Mouse (Mus musculus) small intestine, adult 2 months (tissue): ENCODE data around the gene Supt5. TPM values are rescaled to one million over a fixed set of nuclear protein-coding genes. Genes with fewer than 3 reads are reported as not detected.

Source experiments
- H3K27ac ChIP-seq: fragments of 200-500 bp; 2 replicates; pipeline ENCODE4 v1.5.1; 2012; ENCODE audit warnings: low read depth, low read length, control low read depth, inconsistent platforms; ENCODE audit not compliant: insufficient read depth
- H3K27me3 ChIP-seq: fragments of 200-500 bp; 2 replicates; pipeline ENCODE4 v1.6.1; 2012; ENCODE audit warnings: mild to moderate bottlenecking, moderate library complexity, low read length, inconsistent platforms; ENCODE audit not compliant: control insufficient read depth, insufficient read depth
- H3K36me3 ChIP-seq: fragments of 200-500 bp; 2 replicates; pipeline ENCODE4 v1.6.1; 2012; ENCODE audit warnings: mild to moderate bottlenecking, low read length, control low read depth, inconsistent platforms; ENCODE audit not compliant: control insufficient read depth, insufficient read depth
- H3K4me1 ChIP-seq: fragments of 200-500 bp; 2 replicates; pipeline ENCODE4 v1.6.1; 2012; ENCODE audit warnings: low read length, inconsistent platforms, mixed read lengths; ENCODE audit not compliant: control insufficient read depth, insufficient read depth, insufficient read length
- H3K4me3 ChIP-seq: fragments of 200-500 bp; 2 replicates; pipeline ENCODE4 v1.5.1; 2012; ENCODE audit warnings: low read depth, mild to moderate bottlenecking, control low read depth, inconsistent platforms, low read length, moderate library complexity
- CTCF ChIP-seq: fragments of 200-500 bp; IDR thresholded peaks from 2 replicates; pipeline ENCODE4 v1.5.1; 2012; ENCODE audit warnings: low read depth, mild to moderate bottlenecking, control low read depth, inconsistent platforms, low read length, moderate library complexity, mixed read lengths; ENCODE audit not compliant: insufficient replicate concordance, insufficient read length; ENCODE audit errors: extremely low read depth
- POLR2A ChIP-seq: fragments of 200-500 bp; IDR thresholded peaks from 2 replicates; pipeline ENCODE4 v1.6.1; 2012; ENCODE audit warnings: low read depth, mild to moderate bottlenecking, control low read depth, inconsistent platforms, low read length, moderate library complexity
- WGBS: fragments of 180-500 bp; shearing (Covaris S2); methylation state at CpG from one replicate; pipeline ENCODE4 v1.1.7; 2018; 5-methylcytosine and 5-hydroxymethylcytosine counted together
- polyA plus RNA-seq: library from polyadenylated mRNA; depleted of rRNA; stranded (reverse); fragments of >200 nt; gene quantifications from 2 replicates; pipeline ENCODE4 v1.2.3, GENCODE M21; 2012

The Supt5 gene
- polyA plus RNA-seq, 1 experiment = 104 TPM

DNA sequence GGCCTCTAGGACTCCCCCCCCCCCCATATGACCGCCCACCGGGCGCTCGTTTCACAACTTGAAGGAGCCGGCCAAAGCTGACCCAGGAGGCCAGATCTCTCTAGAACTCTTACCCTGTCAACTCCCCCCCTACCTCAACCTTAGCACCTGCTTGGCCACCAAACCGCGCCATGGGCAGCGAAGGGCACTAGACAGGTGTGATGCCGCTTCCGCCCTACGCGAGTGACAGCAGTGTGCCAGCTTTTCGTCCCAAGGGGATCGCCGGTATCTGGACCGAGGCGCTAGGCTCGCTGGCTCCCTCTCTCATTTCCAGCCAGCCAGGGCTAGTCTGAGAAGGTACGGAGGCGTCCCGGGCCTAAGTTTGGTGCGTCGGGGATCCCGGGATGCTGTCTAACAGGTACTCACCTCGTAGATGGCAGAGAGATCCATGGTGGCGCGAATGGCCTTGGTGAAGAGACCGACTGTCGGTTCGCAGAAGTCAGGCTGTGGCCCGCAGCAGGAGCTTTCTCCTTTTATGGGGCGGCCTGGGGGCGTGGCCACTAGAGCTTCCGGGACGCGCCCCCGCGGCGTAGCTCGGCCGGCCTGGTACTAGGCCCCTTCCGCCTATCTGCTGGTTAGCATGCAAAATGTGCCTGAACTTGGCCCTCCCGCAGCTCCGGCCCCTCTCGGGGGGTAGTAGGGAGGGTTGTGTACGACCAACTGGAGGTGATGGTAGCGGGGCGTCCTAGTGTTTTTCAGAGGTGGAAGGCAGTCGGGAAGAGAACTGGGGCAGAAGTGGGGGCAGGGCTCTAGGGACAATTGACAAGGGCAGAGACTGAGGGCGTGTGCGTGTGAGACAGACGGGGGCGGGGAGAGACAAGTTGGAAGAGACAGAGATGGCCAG, 40.5 kb upstream of the Supt5 start:
- WGBS = under 1% methylated on average over 53 of the region's 53 CpGs
- H3K4me1 ChIP-seq = peaks cover 21% of the 10 kb centered on the region; the same call in 1 of the 2 replicates
- H3K36me3 ChIP-seq = peaks cover 18% of the 10 kb centered on the region
- peak overlapping the region; percentile 78 for H3K4me3 ChIP-seq
- H3K27me3 ChIP-seq = no peaks in the 10 kb centered on the region
- TF ChIP-seq POLR2A (peak; percentile 100), CTCF (no peak)
- H3K27ac ChIP-seq = peak overlapping the region; percentile 98

DNA sequence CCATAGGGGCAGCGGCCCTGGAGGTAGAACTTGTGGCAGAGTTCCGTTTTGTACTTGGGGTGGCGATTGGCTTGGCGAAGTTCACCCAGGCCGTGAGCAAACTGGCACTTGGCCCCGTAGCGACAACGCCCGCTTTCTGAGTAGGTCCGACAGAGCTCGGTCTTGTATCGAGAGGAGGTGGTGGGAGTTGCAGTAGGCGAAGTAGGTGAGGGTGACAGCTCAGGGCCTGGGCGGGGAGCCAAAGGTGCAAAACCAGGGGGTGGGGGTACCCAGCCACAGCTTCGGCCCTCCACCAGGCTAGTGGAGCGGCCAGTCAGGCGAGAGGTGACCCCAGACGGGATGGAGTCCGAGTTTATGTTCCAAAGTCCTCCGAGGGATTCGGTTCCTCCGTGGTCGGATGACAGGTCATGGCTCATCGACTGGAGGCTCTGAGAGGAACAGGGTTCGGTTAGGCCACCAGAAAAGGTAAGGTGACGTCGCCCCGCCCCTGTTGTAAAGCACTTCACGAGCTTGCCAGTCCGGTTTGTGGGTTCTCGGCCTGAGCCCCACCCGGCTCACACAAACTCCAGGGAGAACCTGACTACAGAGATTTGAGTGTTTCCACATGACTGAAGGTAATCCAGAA, 39.6 kb upstream of the Supt5 start:
- Histone ChIP-seq H3K27ac (peak overlapping the region; percentile 98), H3K36me3 (peaks cover 18% of the 10 kb centered on the region), H3K27me3 (no peaks in the 10 kb centered on the region), H3K4me1 (peaks cover 16% of the 10 kb centered on the region; the same call in 1 of the 2 replicates), H3K4me3 (peak overlapping the region; percentile 78)
- WGBS = 2% methylated on average over 32 of the region's 32 CpGs
- TF ChIP-seq POLR2A (peak; percentile 41), CTCF (no peak)

DNA sequence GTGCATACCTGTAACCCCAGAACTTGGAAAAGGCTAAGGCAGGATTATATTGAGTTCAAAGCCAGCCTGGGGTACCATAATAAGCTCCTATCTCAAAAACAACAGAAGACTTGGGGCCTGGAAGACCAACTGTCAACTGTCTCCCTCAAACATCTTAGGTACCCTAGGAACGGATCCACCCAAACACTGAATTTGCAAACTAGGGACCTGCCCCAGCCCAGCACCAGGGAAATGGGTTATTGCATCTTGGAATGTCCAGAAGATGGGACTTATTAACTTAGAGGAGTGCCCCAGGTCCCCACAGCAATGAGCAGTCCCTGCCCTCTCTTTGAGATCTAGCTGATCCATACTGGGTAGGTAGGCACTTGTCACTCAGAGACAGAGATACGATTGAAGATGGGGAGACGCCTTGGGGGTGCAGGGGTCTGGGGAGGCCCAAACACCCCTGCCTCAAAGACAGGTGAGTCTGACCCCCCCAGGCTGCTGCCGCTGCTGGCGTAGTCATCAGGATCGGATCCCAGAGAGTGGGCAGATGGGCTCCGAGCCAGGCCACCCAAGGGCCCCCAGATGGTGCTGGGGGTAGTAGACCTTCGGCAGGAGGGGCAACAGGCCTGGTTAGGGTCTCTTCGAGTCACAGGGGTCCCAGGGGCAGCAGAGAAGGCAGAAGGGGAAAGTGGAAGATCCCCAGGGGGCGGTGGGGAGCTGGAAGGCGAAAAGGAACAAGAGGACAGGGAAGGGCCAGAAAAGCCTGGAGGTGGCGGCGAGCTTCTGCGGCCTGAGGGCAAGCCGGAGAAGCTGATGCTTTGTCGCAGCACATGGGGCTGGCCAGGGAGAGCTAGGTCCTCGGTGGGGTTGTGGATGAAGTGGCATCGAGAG, 38.9 kb upstream of the Supt5 start:
- Histone ChIP-seq H3K27ac (peak overlapping the region; percentile 98), H3K4me3 (peak overlapping the region; percentile 78), H3K36me3 (peaks cover 18% of the 10 kb centered on the region), H3K27me3 (no peaks in the 10 kb centered on the region), H3K4me1 (peaks cover 13% of the 10 kb centered on the region; the same call in 1 of the 2 replicates)
- TF ChIP-seq POLR2A (no peak), CTCF (no peak)
- 11% methylated on average over 18 of the region's 18 CpGs for WGBS

- Histone ChIP-seq H3K4me1 (peaks cover 9% of the 10 kb centered on the region; the same call in 1 of the 2 replicates), H3K4me3 (peak overlapping the region; percentile 52), H3K36me3 (peaks cover 18% of the 10 kb centered on the region), H3K27me3 (no peaks in the 10 kb centered on the region), H3K27ac (peak overlapping the region; percentile 100)
- 1% methylated on average over 30 of the region's 30 CpGs for WGBS
- TF ChIP-seq CTCF (0 out of 2 replicates have a peak, but pooled peaks have one; percentile 2), POLR2A (peak; percentile 91)
Measured at GRCm38 (mm10) chr7:28376011-28376771, 37.6 kb upstream of the Supt5 start.

DNA sequence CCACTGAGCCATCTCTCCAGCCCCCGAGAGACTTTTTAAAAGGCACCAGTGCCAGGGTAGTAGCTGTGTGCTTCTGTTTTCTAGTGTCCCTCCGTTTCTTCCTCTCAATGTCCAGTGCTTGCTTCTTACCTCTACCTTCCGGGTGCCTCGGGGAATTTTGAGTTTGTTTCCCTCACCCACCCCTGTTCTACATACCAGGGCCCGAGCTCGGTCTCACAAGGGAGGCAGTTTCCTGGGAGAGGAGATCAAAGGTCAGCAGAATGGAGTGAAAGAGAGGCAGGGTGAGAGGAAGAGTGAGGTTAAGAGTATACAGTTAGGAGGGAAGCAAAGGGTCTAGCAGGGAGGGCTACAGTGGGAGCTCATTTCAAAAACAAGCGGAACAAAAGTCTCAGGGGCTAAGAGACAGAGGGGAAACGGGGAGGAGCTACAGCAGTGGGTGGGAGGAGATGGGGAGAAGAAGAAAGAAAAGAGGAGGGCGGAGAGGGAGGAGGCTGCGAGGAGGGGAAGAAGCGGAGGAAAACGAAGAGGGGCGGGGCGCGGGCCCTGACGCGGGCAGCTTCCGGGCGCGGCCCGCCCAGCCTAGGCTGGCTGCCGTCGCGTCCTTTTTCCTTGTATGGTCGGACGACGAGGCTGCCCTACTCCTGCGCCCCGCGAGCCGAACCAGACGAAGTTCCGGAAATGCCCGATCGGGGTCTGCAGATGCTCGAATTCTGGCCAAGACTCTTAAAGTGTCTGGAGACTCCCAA, 36.8 kb upstream of the Supt5 start:
- peak overlapping the region; percentile 100 for H3K27ac ChIP-seq
- H3K4me1 ChIP-seq = peaks cover 3% of the 10 kb centered on the region; the same call in 1 of the 2 replicates
- WGBS = under 1% methylated on average over 36 of the region's 36 CpGs
- TF ChIP-seq POLR2A (peak; percentile 88), CTCF (no peak)
- H3K27me3 ChIP-seq = no peaks in the 10 kb centered on the region
- peaks cover 18% of the 10 kb centered on the region for H3K36me3 ChIP-seq
- peak overlapping the region; percentile 52 for H3K4me3 ChIP-seq

- TF ChIP-seq POLR2A = no peak
- no peak for TF ChIP-seq CTCF
- WGBS = 40% methylated on average over 10 of the region's 10 CpGs
- peaks cover 18% of the 10 kb centered on the region for H3K36me3 ChIP-seq
- H3K27ac ChIP-seq = peak overlapping the region; percentile 100
- no peaks in the 10 kb centered on the region for H3K27me3 ChIP-seq
- peaks cover 3% of the 10 kb centered on the region for H3K4me1 ChIP-seq
- H3K4me3 ChIP-seq = peak overlapping the region; percentile 52; the same call in 1 of the 2 replicates
Measured at GRCm38 (mm10) chr7:28374647-28375046, 36.1 kb upstream of the Supt5 start.
